Mouse (Mus musculus): ENCODE measurements at regions not wholly inside any gene's neighbourhood (a gene's known extent, or its start where the extent isn't known, plus 50 kb on each side); places are given as distances from the start of the nearest gene placed in this dataset.

DNA sequence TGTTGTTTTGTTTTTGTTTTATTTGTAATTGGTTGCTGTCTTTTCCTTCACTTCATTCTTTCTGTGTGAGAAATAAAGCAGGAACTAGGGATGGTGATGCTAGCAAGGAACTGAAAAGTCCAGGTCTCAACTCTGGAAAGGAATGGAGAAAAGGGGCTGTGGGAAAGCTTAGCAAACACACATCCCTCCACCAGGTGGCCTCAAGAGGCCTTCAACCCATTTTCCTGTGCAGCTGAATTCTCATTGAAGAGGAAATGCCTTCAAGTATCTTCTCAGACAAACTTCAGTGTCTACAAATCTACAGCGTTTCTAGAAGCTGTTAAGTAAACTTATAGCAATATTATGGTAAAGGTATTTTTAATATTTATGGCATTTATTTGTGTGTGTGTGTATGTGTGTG, 487.4 kb upstream of the Ddx18 start:
- CTCF ChIA-PET: no interaction called here
- in situ Hi-C loops (cut with MboI; ENCODE audit: low pct_unique_long_range_greater_than_20kb): no loop called here
- no peaks in the 10 kb centered on the region for H3K27me3 ChIP-seq
- no peak for TF ChIP-seq CTCF (IDR thresholded peaks at IDR 0.05)
- no peak for ATAC-seq
- POLR2A ChIA-PET: no interaction called here
- DNase-seq (ENCODE audit: low read depth, low spot score): no peak

DNA sequence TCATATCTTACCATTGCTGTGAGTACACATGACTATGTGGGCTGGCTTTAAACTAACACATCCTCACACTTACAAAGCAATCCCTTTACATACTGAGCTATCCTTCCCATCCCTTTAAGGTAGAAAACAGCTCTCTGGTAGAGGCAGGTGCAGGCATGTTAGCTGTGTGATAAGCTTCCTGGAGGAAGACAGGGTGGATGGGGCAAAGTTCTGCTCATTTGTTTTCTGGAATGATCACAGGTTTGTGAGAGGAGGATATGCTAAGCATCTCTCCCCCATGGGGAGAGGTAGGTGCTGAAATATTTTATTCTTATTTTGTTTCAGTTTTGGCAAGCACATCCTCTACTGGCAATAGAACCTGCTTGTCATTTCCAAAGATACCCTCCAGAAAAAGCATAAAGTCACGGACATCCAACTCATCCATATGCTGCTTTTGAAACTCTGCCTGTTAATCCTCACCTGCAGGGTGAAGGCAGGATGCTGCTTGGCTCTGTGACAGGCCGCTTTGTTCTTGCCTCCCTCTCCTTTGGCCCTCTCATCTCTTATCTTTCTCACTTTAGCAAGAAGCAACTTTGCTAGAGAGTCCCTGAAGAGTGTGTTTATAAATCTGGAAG, 480.4 kb upstream of the Ddx18 start:
- DNase-seq (ENCODE audit: low read depth, low spot score): no peak
- in situ Hi-C loops (cut with MboI; ENCODE audit: low pct_unique_long_range_greater_than_20kb): no loop called here
- ChIA-PET CTCF (interaction anchor here (1.5 kb wide), 1 partner anchor 7 kb away, joined by 3 read pairs; no protein-coding TSS in a partner anchor), POLR2A (no interaction called here)
- TF ChIP-seq CTCF (IDR thresholded peaks at IDR 0.05): no peak
- ATAC-seq: no peak
- H3K27me3 ChIP-seq: no peaks in the 10 kb centered on the region

DNA sequence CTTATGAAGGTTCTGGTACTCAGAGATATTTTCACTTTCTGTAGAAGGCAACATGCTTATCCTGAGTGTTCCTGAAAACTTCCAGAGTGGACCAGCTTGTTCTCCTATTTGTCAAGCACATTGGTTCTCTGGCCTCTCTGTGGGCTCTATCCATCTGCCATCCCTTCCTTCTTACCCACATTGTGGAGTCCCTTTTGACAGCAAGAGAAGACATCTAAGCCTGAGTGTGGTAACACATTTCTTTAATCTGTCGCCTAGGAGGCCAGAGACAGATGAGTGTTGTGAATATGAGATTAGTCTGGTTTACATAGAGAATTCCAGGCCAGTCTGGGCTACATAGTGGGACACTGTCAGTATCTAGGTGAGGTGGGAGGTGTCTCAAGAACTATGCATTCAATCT, 476.1 kb upstream of the Ddx18 start:
- in situ Hi-C loops (cut with MboI; ENCODE audit: low pct_unique_long_range_greater_than_20kb): no loop called here
- H3K27me3 ChIP-seq: no peaks in the 10 kb centered on the region
- ChIA-PET POLR2A (no interaction called here), CTCF (no interaction called here)
- no peak for TF ChIP-seq CTCF (IDR thresholded peaks at IDR 0.05)
- ATAC-seq (no peak), DNase-seq (ENCODE audit: low read depth, low spot score) (no peak)

DNA sequence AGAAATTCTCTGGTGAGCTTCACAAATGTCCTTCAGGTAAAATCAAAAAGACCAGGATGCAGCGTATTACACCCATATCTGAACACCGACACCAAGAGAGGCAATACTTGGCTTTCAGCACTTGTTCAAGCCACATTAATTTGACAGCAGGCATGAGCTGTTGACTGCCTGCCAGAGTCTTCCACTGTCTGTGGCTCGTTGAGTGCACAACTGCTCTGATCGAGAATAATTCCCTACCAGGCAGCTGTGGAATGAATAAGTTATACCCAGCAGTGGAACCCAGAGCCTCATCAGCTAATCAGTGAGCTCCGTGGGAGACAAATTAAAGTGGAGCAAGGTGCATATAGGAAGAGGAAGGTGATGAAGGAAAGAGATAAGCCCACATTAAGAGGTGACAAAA, 475.3 kb upstream of the Ddx18 start:
- DNase-seq (ENCODE audit: low read depth, low spot score) (no peak), ATAC-seq (no peak)
- ChIA-PET POLR2A (no interaction called here), CTCF (no interaction called here)
- in situ Hi-C loops (cut with MboI; ENCODE audit: low pct_unique_long_range_greater_than_20kb): no loop called here
- no peaks in the 10 kb centered on the region for H3K27me3 ChIP-seq
- TF ChIP-seq CTCF (IDR thresholded peaks at IDR 0.05): no peak

DNA sequence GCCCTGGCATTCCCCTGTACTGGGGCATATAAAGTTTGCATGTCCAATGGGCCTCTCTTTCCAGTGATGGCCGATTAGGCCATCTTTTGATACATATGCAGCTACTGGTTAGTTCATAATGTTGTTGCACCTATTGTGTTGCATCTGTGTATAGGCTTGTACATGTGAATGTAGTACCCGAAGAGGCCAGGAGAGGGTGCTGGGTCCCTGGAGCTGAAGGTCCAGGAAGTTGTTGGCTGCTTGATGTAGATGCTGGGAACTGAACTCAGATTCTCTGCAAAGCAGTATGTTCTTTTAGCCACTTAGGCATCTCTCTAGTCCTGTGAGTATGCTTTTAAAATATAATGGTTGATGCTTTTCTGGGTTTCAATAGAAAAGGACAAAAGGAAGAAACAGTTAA, 440.0 kb upstream of the Ddx18 start:
- in situ Hi-C loops (cut with MboI; ENCODE audit: low pct_unique_long_range_greater_than_20kb): no loop called here
- H3K27me3 ChIP-seq: no peaks in the 10 kb centered on the region
- ATAC-seq (no peak), DNase-seq (ENCODE audit: low read depth, low spot score) (no peak)
- ChIA-PET CTCF (no interaction called here), POLR2A (no interaction called here)
- no peak for TF ChIP-seq CTCF (IDR thresholded peaks at IDR 0.05)

DNA sequence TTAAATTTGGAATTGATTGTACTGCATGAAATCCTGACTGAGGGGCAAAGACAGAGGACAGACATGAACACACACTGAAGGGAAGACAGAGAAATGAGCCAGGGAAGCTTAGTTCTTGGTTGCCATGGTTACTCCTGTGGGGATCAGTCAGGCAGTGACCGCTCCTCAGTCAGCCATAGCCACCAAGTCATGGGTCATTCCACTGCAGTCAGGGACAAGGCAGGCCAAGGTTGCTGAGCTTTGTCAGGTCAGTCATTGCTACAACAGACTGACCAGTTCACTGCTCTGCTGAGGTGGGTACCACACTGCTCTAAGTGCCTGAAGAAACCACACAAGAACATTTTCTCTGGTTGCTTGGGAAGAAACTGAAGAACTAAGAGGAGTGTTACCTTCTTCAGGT, 428.7 kb upstream of the Ddx18 start:
- no peaks in the 10 kb centered on the region for H3K27me3 ChIP-seq
- ChIA-PET POLR2A (no interaction called here), CTCF (no interaction called here)
- ATAC-seq (no peak), DNase-seq (ENCODE audit: low read depth, low spot score) (no peak)
- in situ Hi-C loops (cut with MboI; ENCODE audit: low pct_unique_long_range_greater_than_20kb): no loop called here
- no peak for TF ChIP-seq CTCF (IDR thresholded peaks at IDR 0.05)

DNA sequence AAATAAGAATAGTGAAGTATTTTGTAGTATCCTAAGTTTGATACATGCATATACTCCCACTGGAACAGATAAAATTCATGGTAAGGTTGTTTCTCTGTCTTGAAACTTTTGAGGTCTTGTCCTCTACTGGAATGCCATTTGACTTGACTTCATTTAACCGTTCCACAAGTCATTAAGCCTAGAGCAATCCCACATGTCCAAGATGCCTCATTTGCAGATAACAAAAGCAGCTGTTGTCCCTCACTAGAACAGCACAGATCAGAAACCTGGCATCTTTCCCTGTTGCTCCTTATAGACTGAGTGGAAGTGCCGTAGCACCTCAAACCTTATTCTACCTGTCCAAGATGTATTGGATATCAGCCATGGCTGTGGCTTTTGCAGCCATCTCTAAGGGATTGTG, 422.9 kb upstream of the Ddx18 start:
- no peak for TF ChIP-seq CTCF (IDR thresholded peaks at IDR 0.05)
- H3K27me3 ChIP-seq: no peaks in the 10 kb centered on the region
- ATAC-seq (no peak), DNase-seq (ENCODE audit: low read depth, low spot score) (no peak)
- POLR2A ChIA-PET: no interaction called here
- CTCF ChIA-PET: no interaction called here
- in situ Hi-C loops (cut with MboI; ENCODE audit: low pct_unique_long_range_greater_than_20kb): no loop called here

- H3K27me3 ChIP-seq: no peaks in the 10 kb centered on the region
- ATAC-seq (no peak), DNase-seq (ENCODE audit: low read depth, low spot score) (no peak)
- in situ Hi-C loops (cut with MboI; ENCODE audit: low pct_unique_long_range_greater_than_20kb): no loop called here
- no peak for TF ChIP-seq CTCF (IDR thresholded peaks at IDR 0.05)
- ChIA-PET CTCF (interaction anchor here (0.8 kb wide), 1 partner anchor 11 kb away, joined by 3 read pairs; no protein-coding TSS in a partner anchor), POLR2A (no interaction called here)
These were observed 391.2 kb upstream of the Ddx18 start for GRCm38 (mm10) chr1:121958942-121959341.

DNA sequence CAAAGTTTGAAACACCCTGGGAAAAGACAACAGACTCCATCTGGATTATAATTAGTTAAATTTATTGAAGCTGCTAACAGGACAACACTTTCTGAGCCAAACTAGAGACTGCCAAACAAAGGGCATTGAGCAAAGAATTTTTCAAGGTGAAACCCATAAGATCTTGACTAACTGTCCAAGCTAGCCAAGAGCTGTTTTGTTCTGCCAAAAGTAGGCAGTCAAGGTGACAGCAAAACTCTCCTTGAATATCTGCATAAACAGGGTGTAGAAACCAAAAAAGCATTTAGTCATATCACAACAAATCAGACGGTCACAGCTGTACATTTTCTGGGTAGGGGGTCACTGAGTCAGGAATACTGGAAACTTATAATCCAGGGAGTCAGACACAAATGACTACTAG, 368.1 kb upstream of the Ddx18 start:
- in situ Hi-C loops (cut with MboI; ENCODE audit: low pct_unique_long_range_greater_than_20kb): no loop called here
- CTCF ChIA-PET: no interaction called here
- no peaks in the 10 kb centered on the region for H3K27me3 ChIP-seq
- no peak for DNase-seq (ENCODE audit: low read depth, low spot score)
- POLR2A ChIA-PET: no interaction called here
- no peak for TF ChIP-seq CTCF (IDR thresholded peaks at IDR 0.05)
- no peak for ATAC-seq

Measured in Patski (cell line).